Mouse (Mus musculus): Measurements from ENCODE around the gene Hmga1b. TPM values are rescaled to one million over a fixed set of nuclear protein-coding genes. Genes with fewer than 3 reads are reported as not detected.
"Not testable (repeated sequence)": the region's sequence is repeated elsewhere in the genome, so short reads cannot be mapped to it uniquely, and the experiment has no call there.

The Hmga1b gene
- polyA plus RNA-seq, 1 experiment, result 7.0 TPM

GRCm38 (mm10) chr11:120761811-120762671 is 553 bp upstream of the Hmga1b start:
- peak overlapping the region; percentile 73 for H3K4me3 ChIP-seq (ENCODE audit: control insufficient read depth, low read depth, low read length)

GRCm38 (mm10) chr11:120763121-120763999 is 766 bp downstream of the Hmga1b start:
- not testable (repeated sequence) for H3K4me1 ChIP-seq (ENCODE audit: control insufficient read depth, insufficient read depth, low read length); H3K27me3 ChIP-seq (ENCODE audit: control insufficient read depth, insufficient read depth, low read length); H3K27ac ChIP-seq (ENCODE audit: control insufficient read depth, insufficient read depth, low read depth, low read length); H3K36me3 ChIP-seq (ENCODE audit: control insufficient read depth, insufficient read depth, low read length)
- peak overlapping the region; percentile 73 for H3K4me3 ChIP-seq (ENCODE audit: control insufficient read depth, low read depth, low read length)

More at GRCm38 (mm10) chr11:120761811-120762671, 553 bp upstream of the Hmga1b start:
- TF ChIP-seq CTCF (IDR thresholded peaks at IDR 0.05; ENCODE audit: control insufficient read depth, insufficient read depth, insufficient replicate concordance, low read depth, low read length) (no peak), POLR2A (IDR thresholded peaks at IDR 0.05; ENCODE audit: control insufficient read depth, low read depth, low read length) (no peak)
- H3K36me3 ChIP-seq (ENCODE audit: control insufficient read depth, insufficient read depth, low read length), result no peaks in the 10 kb centered on the region
- H3K4me1 ChIP-seq (ENCODE audit: control insufficient read depth, insufficient read depth, low read length), result peaks cover 3% of the 10 kb centered on the region
- no peaks in the 10 kb centered on the region for H3K27me3 ChIP-seq (ENCODE audit: control insufficient read depth, insufficient read depth, low read length)
- H3K27ac ChIP-seq (ENCODE audit: control insufficient read depth, insufficient read depth, low read depth, low read length), result no peak overlapping the region

DNA sequence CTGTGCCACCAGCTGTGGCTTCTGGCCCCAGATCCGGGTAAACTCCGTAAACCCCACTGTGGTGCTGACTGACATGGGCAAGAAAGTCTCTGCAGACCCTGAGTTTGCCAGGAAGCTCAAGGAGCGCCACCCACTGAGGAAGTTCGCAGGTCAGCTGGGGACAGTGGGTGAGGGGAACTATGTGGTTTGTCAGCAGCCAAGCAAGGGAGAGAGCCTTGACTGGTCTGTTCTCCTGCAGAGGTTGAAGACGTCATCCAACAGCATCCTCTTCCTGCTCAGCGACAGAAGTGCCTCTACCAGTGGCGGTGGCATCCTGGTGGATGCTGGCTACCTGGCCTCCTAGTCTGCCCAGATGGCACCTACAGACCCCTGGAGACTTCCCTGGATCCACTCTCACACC is 4.4 kb downstream of the Hmga1b start:
- not testable (repeated sequence) for H3K36me3 ChIP-seq (ENCODE audit: control insufficient read depth, insufficient read depth, low read length); H3K4me3 ChIP-seq (ENCODE audit: control insufficient read depth, low read depth, low read length); H3K27me3 ChIP-seq (ENCODE audit: control insufficient read depth, insufficient read depth, low read length); H3K4me1 ChIP-seq (ENCODE audit: control insufficient read depth, insufficient read depth, low read length); H3K27ac ChIP-seq (ENCODE audit: control insufficient read depth, insufficient read depth, low read depth, low read length)

DNA sequence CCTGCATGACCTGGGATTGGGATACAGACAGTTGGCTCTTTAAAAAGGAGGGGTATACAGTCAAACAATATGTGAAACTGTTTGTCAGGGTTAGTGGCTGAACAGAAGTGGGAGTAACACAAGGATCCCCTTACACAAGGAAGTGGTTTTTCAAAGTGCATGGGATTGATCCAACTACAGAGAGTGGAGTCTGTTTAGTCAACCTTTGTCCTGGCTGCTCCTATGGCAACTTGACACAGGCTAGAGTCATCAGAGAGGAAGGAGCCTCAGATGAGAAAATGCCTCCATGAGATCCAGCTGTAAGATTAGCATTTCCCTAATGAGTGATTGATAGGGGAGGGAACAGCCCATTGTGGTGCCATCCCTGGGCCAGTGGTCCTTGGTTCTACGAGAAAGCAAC is 5.6 kb downstream of the Hmga1b start:
- no peak for TF ChIP-seq CTCF (IDR thresholded peaks at IDR 0.05; ENCODE audit: control insufficient read depth, insufficient read depth, insufficient replicate concordance, low read depth, low read length)
- no peak for TF ChIP-seq POLR2A (IDR thresholded peaks at IDR 0.05; ENCODE audit: control insufficient read depth, low read depth, low read length)
- no peaks in the 10 kb centered on the region for H3K4me1 ChIP-seq (ENCODE audit: control insufficient read depth, insufficient read depth, low read length)
- H3K27me3 ChIP-seq (ENCODE audit: control insufficient read depth, insufficient read depth, low read length), result no peaks in the 10 kb centered on the region
- no peak overlapping the region for H3K4me3 ChIP-seq (ENCODE audit: control insufficient read depth, low read depth, low read length)
- H3K27ac ChIP-seq (ENCODE audit: control insufficient read depth, insufficient read depth, low read depth, low read length), result no peak overlapping the region
- no peaks in the 10 kb centered on the region for H3K36me3 ChIP-seq (ENCODE audit: control insufficient read depth, insufficient read depth, low read length)

GRCm38 (mm10) chr11:120772749-120773148 is 10.2 kb downstream of the Hmga1b start:
- Histone ChIP-seq H3K4me1 (ENCODE audit: control insufficient read depth, insufficient read depth, low read length) (peaks cover 8% of the 10 kb centered on the region), H3K27ac (ENCODE audit: control insufficient read depth, insufficient read depth, low read depth, low read length) (no peak overlapping the region), H3K36me3 (ENCODE audit: control insufficient read depth, insufficient read depth, low read length) (no peaks in the 10 kb centered on the region), H3K4me3 (ENCODE audit: control insufficient read depth, low read depth, low read length) (no peak overlapping the region), H3K27me3 (ENCODE audit: control insufficient read depth, insufficient read depth, low read length) (no peaks in the 10 kb centered on the region)
- no peak for TF ChIP-seq CTCF (IDR thresholded peaks at IDR 0.05; ENCODE audit: control insufficient read depth, insufficient read depth, insufficient replicate concordance, low read depth, low read length)
- TF ChIP-seq POLR2A (IDR thresholded peaks at IDR 0.05; ENCODE audit: control insufficient read depth, low read depth, low read length), result no peak

- Histone ChIP-seq H3K4me3 (ENCODE audit: control insufficient read depth, low read depth, low read length) (no peak overlapping the region), H3K27ac (ENCODE audit: control insufficient read depth, insufficient read depth, low read depth, low read length) (no peak overlapping the region), H3K36me3 (ENCODE audit: control insufficient read depth, insufficient read depth, low read length) (no peaks in the 10 kb centered on the region), H3K27me3 (ENCODE audit: control insufficient read depth, insufficient read depth, low read length) (no peaks in the 10 kb centered on the region), H3K4me1 (ENCODE audit: control insufficient read depth, insufficient read depth, low read length) (peaks cover 8% of the 10 kb centered on the region)
- no peak for TF ChIP-seq POLR2A (IDR thresholded peaks at IDR 0.05; ENCODE audit: control insufficient read depth, low read depth, low read length)
- TF ChIP-seq CTCF (IDR thresholded peaks at IDR 0.05; ENCODE audit: control insufficient read depth, insufficient read depth, insufficient replicate concordance, low read depth, low read length), result no peak
Measured at GRCm38 (mm10) chr11:120773463-120774190, 11.0 kb downstream of the Hmga1b start.

All from testis, adult 2 months (tissue).